In genomic region chr3:8245822-8246221, GRCm38 (mm10) we compare ENCODE assay signal across 8 mouse cellular contexts.
DNase-seq lines count a peak whose midpoint lies in the region; ATAC-seq and TF ChIP-seq lines count a peak whose summit lies in the region.
"Not testable (repeated sequence)": the region's sequence is repeated elsewhere in the genome, so short reads cannot be mapped to it uniquely, and the experiment has no call there.

No protein-coding gene starts in this region.

- H3K27me3 ChIP-seq in G1E (ENCODE audit: insufficient read depth, low read length); hindbrain, embryonic 11.5 days (ENCODE audit: control insufficient read depth, insufficient read depth, low read length): not testable (repeated sequence)

- H3K4me3 ChIP-seq in G1E (ENCODE audit: low read depth, low read length); hindbrain, embryonic 11.5 days (ENCODE audit: low read depth, low read length): not testable (repeated sequence)

- not testable (repeated sequence) for H3K4me2 ChIP-seq in hindbrain, embryonic 11.5 days (replicated peaks; ENCODE audit: low read depth, low read length)

- DNase-seq in G1E (ENCODE audit: low spot score), result peak; percentile 71
- DNase-seq in c-Kit-positive CD71-negative TER-119-negative erythroid progenitor cells, embryonic 14.5 days (ENCODE audit: low read depth), result peak; percentile 1
- DNase-seq in frontal cortex, postnatal 10 days (ENCODE audit: low spot score in 2 of 2), result peak; percentile 22 to 58
- DNase-seq in hindbrain, embryonic 11.5 days (ENCODE audit: low spot score), result peak; percentile 6
- peak; percentile 41 for DNase-seq in left cerebral cortex, adult 11 months (ENCODE audit: low spot score)
- DNase-seq in lung, postnatal 36 days, result peak; percentile 24
- DNase-seq in skeletal muscle tissue, adult 2 months (ENCODE audit: low read depth, low spot score), result peak; percentile 4
- DNase-seq in urinary bladder, postnatal 10 days (ENCODE audit: low spot score), result peak; percentile 58

- not testable (repeated sequence) for H3K9me3 ChIP-seq in G1E (replicated peaks); hindbrain, embryonic 11.5 days (ENCODE audit: control insufficient read depth, low read length)

- not testable (repeated sequence) for ATAC-seq in G1E (ENCODE audit: extremely low read depth, insufficient number of reproducible peaks, low FRiP score, poor library complexity, severe bottlenecking); hindbrain, embryonic 11.5 days (ENCODE audit: low FRiP score)

- H3K4me1 ChIP-seq in G1E (ENCODE audit: insufficient read depth, low read depth, low read length); hindbrain, embryonic 11.5 days (replicated peaks; ENCODE audit: control insufficient read depth, insufficient read depth, low read length): not testable (repeated sequence)

- 37% methylated on average over 1 of the region's 1 CpGs for WGBS in hindbrain, embryonic 11.5 days

- not testable (repeated sequence) for TF ChIP-seq CTCF in G1E (IDR thresholded peaks at IDR 0.05; ENCODE audit: low read depth, low read length)

- H3K36me3 ChIP-seq in G1E (replicated peaks); hindbrain, embryonic 11.5 days (ENCODE audit: control insufficient read depth, insufficient read depth, low read length): not testable (repeated sequence)

- not testable (repeated sequence) for H3K27ac ChIP-seq in hindbrain, embryonic 11.5 days (ENCODE audit: low read depth, low read length)

- not testable (repeated sequence) for H3K9ac ChIP-seq in hindbrain, embryonic 11.5 days (ENCODE audit: low read depth, low read length)

Comparison
In these comparisons a context has a peak if more than half of its experiments do, and no peak if none do; other contexts are left out.
1. DNase-seq: peak in every context shown above with its lines; median percentile 71 in G1E; 58 in urinary bladder, postnatal 10 days; 41 in left cerebral cortex, adult 11 months; 40 in frontal cortex, postnatal 10 days; 24 in lung, postnatal 36 days; 6 in hindbrain, embryonic 11.5 days; 4 in skeletal muscle tissue, adult 2 months; 1 in c-Kit-positive CD71-negative TER-119-negative erythroid progenitor cells, embryonic 14.5 days.